Mouse (Mus musculus): ENCODE measurements at regions not wholly inside any gene's neighbourhood (a gene's known extent, or its start where the extent isn't known, plus 50 kb on each side); places are given as distances from the start of the nearest gene placed in this dataset.

DNA sequence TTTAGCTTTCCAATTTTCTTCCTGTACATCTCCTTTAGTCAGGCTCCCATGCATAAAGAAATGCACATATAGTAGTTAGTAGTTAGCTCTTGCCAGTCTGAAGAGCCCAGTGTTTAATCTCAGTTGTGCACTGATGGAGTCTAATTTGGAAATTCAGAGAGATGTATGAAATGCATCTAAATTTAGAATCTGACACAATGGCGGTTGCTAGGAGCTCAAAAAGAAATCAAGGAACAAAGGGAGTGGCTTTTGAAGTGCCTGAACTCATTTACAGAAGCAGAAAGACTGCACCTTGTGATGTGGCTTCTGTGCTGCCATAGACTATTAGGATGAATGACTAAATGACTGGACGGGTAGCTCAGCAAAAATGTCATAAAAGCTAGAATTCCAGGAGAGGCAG is 916.3 kb downstream of the Rps29 start:
- ATAC-seq, result peak; percentile 58; the same call in 1 of the 2 replicates
- no peak overlapping the region for H3K4me3 ChIP-seq (ENCODE audit: low read depth, low read length)
- 16% methylated on average over 2 of the region's 2 CpGs for WGBS

DNA sequence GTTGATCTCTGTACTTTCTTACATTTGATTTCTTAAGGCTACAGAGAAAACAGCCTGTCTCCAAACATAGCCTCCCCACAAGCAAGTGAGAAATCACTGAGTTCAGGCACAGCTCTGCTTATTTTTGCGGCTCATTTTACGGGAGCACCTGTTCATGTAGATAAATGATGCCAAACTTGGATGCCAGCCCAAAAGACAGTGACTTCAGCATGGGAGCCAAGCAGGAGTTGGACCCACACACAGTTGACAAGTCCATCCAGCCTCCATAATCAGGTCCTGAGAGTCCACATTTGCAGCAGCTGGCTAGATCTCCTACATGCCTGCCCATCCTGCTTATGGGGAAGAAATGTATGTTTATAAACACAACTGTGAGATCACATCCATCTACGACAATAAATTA is 927.2 kb downstream of the Rps29 start:
- Histone ChIP-seq H3K4me3 (ENCODE audit: low read depth, low read length) (no peak overlapping the region), H3K4me2 (ENCODE audit: low read length) (no peak overlapping the region), H3K4me1 (ENCODE audit: control insufficient read depth, insufficient read depth, low read length) (no peaks in the 10 kb centered on the region), H3K27me3 (ENCODE audit: control insufficient read depth, insufficient read depth, low read depth, low read length) (no peaks in the 10 kb centered on the region), H3K36me3 (ENCODE audit: control insufficient read depth, insufficient read depth, low read length) (no peaks in the 10 kb centered on the region), H3K9me3 (replicated peaks; ENCODE audit: control insufficient read depth, low read length, poor library complexity, severe bottlenecking) (no peaks in the 10 kb centered on the region), H3K27ac (ENCODE audit: low read length) (no peak overlapping the region), H3K9ac (ENCODE audit: low read depth, low read length) (no peak overlapping the region)
- ATAC-seq, result no peak
- 87% methylated on average over 3 of the region's 3 CpGs for WGBS

More for the DNA sequence above, 916.3 kb downstream of the Rps29 start:
- no peak overlapping the region for H3K4me2 ChIP-seq (ENCODE audit: low read length)
- H3K9me3 ChIP-seq (replicated peaks; ENCODE audit: control insufficient read depth, low read length, poor library complexity, severe bottlenecking), result no peaks in the 10 kb centered on the region
- H3K27ac ChIP-seq (ENCODE audit: low read length), result peak overlapping the region; percentile 20; the same call in 1 of the 2 replicates
- no peaks in the 10 kb centered on the region for H3K36me3 ChIP-seq (ENCODE audit: control insufficient read depth, insufficient read depth, low read length)
- H3K4me1 ChIP-seq (ENCODE audit: control insufficient read depth, insufficient read depth, low read length), result no peaks in the 10 kb centered on the region; the same call in 1 of the 2 replicates
- no peak overlapping the region for H3K9ac ChIP-seq (ENCODE audit: low read depth, low read length)
- no peaks in the 10 kb centered on the region for H3K27me3 ChIP-seq (ENCODE audit: control insufficient read depth, insufficient read depth, low read depth, low read length)

DNA sequence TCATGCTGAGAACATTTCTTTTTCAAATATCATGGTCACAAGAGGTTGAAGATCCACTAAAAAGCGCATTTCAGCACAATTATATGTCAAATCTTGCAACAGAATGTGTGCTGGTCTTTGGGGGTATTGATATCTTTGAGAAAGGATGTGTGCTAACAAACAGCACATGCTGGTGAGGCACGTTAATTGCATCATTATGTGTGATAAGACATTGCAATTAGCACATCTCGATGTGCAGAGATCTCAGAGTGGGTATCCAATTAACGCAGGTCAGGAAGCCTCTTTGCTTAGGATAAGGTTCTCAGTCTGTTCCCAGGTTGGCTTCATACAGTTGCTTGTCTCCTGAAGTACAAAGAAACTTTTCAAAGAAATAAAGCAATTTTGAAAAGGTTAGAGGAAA is 941.9 kb downstream of the Rps29 start:
- Histone ChIP-seq H3K27ac (ENCODE audit: low read length) (no peak overlapping the region), H3K9ac (ENCODE audit: low read depth, low read length) (no peak overlapping the region), H3K4me2 (ENCODE audit: low read length) (no peak overlapping the region), H3K4me3 (ENCODE audit: low read depth, low read length) (no peak overlapping the region), H3K9me3 (replicated peaks; ENCODE audit: control insufficient read depth, low read length, poor library complexity, severe bottlenecking) (no peaks in the 10 kb centered on the region), H3K36me3 (ENCODE audit: control insufficient read depth, insufficient read depth, low read length) (no peaks in the 10 kb centered on the region), H3K4me1 (ENCODE audit: control insufficient read depth, insufficient read depth, low read length) (no peaks in the 10 kb centered on the region), H3K27me3 (ENCODE audit: control insufficient read depth, insufficient read depth, low read depth, low read length) (no peaks in the 10 kb centered on the region)
- no peak for ATAC-seq
- 58% methylated on average over 4 of the region's 4 CpGs for WGBS

DNA sequence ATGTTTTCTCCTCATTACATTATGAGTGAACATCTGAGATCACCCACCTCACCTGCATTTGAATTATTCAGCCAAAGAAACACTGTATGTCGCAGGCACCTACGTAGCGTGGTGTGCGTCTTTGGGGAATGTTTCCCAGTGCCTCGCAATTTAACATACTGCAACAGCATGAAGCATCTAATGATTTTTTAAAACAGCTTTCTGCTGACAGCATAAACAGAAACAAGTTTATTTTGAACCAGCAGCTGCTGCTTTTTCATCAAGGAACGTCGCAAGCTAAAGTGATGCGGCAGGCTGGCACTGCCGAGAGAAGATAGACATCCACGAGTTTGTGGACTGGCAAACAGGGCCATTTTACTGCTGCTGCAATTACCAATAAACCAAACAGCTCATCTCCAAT is 950.7 kb downstream of the Rps29 start:
- Histone ChIP-seq H3K36me3 (ENCODE audit: control insufficient read depth, insufficient read depth, low read length) (no peaks in the 10 kb centered on the region), H3K9me3 (replicated peaks; ENCODE audit: control insufficient read depth, low read length, poor library complexity, severe bottlenecking) (no peaks in the 10 kb centered on the region), H3K27me3 (ENCODE audit: control insufficient read depth, insufficient read depth, low read depth, low read length) (no peaks in the 10 kb centered on the region), H3K4me2 (ENCODE audit: low read length) (no peak overlapping the region), H3K27ac (ENCODE audit: low read length) (no peak overlapping the region), H3K9ac (ENCODE audit: low read depth, low read length) (no peak overlapping the region), H3K4me3 (ENCODE audit: low read depth, low read length) (no peak overlapping the region), H3K4me1 (ENCODE audit: control insufficient read depth, insufficient read depth, low read length) (no peaks in the 10 kb centered on the region)
- WGBS, result 78% methylated on average over 10 of the region's 10 CpGs
- no peak for ATAC-seq

DNA sequence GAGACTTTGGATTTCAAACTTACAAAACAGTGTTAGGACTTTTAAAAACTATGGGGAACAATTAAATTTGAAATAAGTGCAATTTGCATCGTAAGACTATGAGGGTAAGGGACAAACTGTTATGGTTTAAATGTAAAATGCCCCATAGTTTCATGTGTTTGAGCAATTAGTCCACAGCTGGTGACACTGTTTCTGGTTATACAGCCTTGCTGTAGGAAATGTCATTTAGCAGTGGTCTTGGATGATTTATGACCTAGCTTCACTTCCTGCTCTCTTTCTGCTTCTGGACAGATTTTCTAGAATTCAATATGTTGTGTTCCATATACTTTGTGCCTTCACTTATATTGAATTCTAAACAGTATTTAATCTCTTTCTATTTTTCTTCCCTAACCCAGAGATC is 961.5 kb upstream of the Mdga2 start:
- Histone ChIP-seq H3K4me1 (ENCODE audit: control insufficient read depth, insufficient read depth, low read length) (no peaks in the 10 kb centered on the region), H3K27ac (ENCODE audit: low read length) (no peak overlapping the region), H3K4me3 (ENCODE audit: low read depth, low read length) (no peak overlapping the region), H3K4me2 (ENCODE audit: low read length) (no peak overlapping the region), H3K36me3 (ENCODE audit: control insufficient read depth, insufficient read depth, low read length) (no peaks in the 10 kb centered on the region), H3K9ac (ENCODE audit: low read depth, low read length) (no peak overlapping the region), H3K27me3 (ENCODE audit: control insufficient read depth, insufficient read depth, low read depth, low read length) (no peaks in the 10 kb centered on the region), H3K9me3 (replicated peaks; ENCODE audit: control insufficient read depth, low read length, poor library complexity, severe bottlenecking) (no peaks in the 10 kb centered on the region)
- ATAC-seq, result no peak
- WGBS, result 90% methylated on average over 1 of the region's 1 CpGs

DNA sequence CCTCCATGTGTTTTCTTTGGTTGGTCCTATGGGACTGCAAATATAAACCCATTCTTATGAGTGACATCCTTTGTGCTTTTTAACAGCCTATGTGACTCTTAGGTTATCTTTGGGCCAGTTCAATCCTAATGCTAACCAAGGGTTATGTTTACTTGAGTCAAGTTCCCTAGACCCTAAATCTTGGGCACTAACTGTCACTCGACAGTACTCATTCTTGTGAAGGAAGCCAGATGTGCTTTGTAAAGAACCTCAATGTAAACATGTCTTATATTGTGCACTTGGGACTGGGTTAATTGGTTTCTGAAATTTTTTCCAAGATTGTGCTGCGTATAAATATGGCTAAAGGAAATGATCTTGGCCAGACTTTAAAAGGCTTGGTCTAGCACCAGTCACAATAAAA is 939.0 kb upstream of the Mdga2 start:
- Histone ChIP-seq H3K9me3 (replicated peaks; ENCODE audit: control insufficient read depth, low read length, poor library complexity, severe bottlenecking) (no peaks in the 10 kb centered on the region), H3K27me3 (ENCODE audit: control insufficient read depth, insufficient read depth, low read depth, low read length) (no peaks in the 10 kb centered on the region), H3K9ac (ENCODE audit: low read depth, low read length) (no peak overlapping the region), H3K4me2 (ENCODE audit: low read length) (no peak overlapping the region), H3K4me1 (ENCODE audit: control insufficient read depth, insufficient read depth, low read length) (no peaks in the 10 kb centered on the region), H3K36me3 (ENCODE audit: control insufficient read depth, insufficient read depth, low read length) (no peaks in the 10 kb centered on the region), H3K27ac (ENCODE audit: low read length) (no peak overlapping the region), H3K4me3 (ENCODE audit: low read depth, low read length) (no peak overlapping the region)
- WGBS, result 89% methylated on average over 2 of the region's 2 CpGs
- ATAC-seq, result no peak

DNA sequence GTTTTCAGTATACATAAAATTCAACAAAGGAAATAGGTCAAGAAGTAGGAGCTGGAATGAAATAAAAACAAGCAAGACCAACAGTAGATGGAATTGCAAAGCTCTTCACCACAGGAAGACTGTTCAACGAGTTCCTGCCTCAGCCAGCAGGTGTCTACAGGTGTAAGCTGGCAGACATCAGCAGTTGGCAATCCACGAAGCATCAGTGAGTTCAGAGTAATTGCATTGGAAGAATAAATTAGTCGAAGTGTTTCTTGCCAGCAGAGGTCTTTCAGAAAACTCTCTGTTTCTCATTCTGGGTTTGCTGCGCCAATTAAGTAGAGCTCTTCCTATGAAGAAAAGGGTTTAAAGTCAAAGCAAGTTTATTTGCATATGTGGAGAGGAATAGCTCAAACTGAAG is 925.7 kb upstream of the Mdga2 start:
- H3K27ac ChIP-seq (ENCODE audit: low read length), result no peak overlapping the region
- H3K36me3 ChIP-seq (ENCODE audit: control insufficient read depth, insufficient read depth, low read length), result no peaks in the 10 kb centered on the region
- ATAC-seq, result no peak
- H3K27me3 ChIP-seq (ENCODE audit: control insufficient read depth, insufficient read depth, low read depth, low read length), result no peaks in the 10 kb centered on the region
- WGBS, result 37% methylated on average over 4 of the region's 4 CpGs
- no peak overlapping the region for H3K4me3 ChIP-seq (ENCODE audit: low read depth, low read length)
- no peak overlapping the region for H3K9ac ChIP-seq (ENCODE audit: low read depth, low read length)
- H3K4me1 ChIP-seq (ENCODE audit: control insufficient read depth, insufficient read depth, low read length), result 0 out of 2 replicates have a peak, but pooled peaks cover 3% of the 10 kb centered on the region
- H3K9me3 ChIP-seq (replicated peaks; ENCODE audit: control insufficient read depth, low read length, poor library complexity, severe bottlenecking), result no peaks in the 10 kb centered on the region
- no peak overlapping the region for H3K4me2 ChIP-seq (ENCODE audit: low read length)

DNA sequence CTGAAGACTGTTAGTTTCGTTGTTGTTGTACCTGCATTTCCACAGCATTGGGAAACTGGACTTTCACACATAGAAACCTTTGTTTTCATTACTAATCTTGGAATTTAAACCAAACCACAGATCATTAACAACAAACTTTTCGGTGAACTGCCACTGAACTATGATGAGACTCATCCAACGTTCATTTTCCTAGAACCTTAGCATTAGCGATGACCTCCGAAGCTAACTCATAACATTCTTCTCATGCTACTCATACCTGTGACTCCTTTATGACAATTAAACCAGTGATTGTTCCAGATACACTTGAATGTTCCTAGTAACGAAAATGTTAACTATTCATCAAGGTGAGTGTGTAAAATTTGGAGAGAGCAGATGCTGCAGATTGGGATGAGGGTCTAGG is 917.5 kb upstream of the Mdga2 start:
- Histone ChIP-seq H3K9me3 (replicated peaks; ENCODE audit: control insufficient read depth, low read length, poor library complexity, severe bottlenecking) (no peaks in the 10 kb centered on the region), H3K4me2 (ENCODE audit: low read length) (no peak overlapping the region), H3K9ac (ENCODE audit: low read depth, low read length) (no peak overlapping the region), H3K36me3 (ENCODE audit: control insufficient read depth, insufficient read depth, low read length) (no peaks in the 10 kb centered on the region), H3K27ac (ENCODE audit: low read length) (no peak overlapping the region), H3K4me1 (ENCODE audit: control insufficient read depth, insufficient read depth, low read length) (no peaks in the 10 kb centered on the region), H3K4me3 (ENCODE audit: low read depth, low read length) (no peak overlapping the region), H3K27me3 (ENCODE audit: control insufficient read depth, insufficient read depth, low read depth, low read length) (no peaks in the 10 kb centered on the region)
- no peak for ATAC-seq
- WGBS, result 90% methylated on average over 6 of the region's 6 CpGs

DNA sequence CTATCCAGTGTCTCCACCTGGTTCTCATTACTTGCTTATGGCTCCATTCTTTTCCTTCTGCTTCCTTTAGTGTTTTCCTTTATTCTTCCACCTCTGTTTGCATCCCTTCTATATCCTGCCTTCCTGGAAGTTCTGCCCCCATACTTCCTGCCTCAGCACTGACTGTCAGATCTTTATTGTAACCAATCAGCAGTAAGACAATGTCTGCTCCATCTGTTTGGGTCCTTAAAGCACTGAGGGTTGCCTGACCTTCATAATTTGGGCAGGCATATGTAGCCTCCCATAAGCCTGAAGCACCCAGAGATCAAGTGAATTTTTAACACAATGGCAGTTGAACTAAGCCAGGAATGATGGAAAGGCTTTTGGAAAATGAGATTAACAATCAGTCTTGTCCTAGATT is 909.4 kb upstream of the Mdga2 start:
- Histone ChIP-seq H3K27me3 (ENCODE audit: control insufficient read depth, insufficient read depth, low read depth, low read length) (no peaks in the 10 kb centered on the region), H3K4me1 (ENCODE audit: control insufficient read depth, insufficient read depth, low read length) (no peaks in the 10 kb centered on the region), H3K9ac (ENCODE audit: low read depth, low read length) (no peak overlapping the region), H3K36me3 (ENCODE audit: control insufficient read depth, insufficient read depth, low read length) (no peaks in the 10 kb centered on the region), H3K4me2 (ENCODE audit: low read length) (no peak overlapping the region), H3K9me3 (replicated peaks; ENCODE audit: control insufficient read depth, low read length, poor library complexity, severe bottlenecking) (no peaks in the 10 kb centered on the region), H3K4me3 (ENCODE audit: low read depth, low read length) (no peak overlapping the region), H3K27ac (ENCODE audit: low read length) (no peak overlapping the region)
- no peak for ATAC-seq

DNA sequence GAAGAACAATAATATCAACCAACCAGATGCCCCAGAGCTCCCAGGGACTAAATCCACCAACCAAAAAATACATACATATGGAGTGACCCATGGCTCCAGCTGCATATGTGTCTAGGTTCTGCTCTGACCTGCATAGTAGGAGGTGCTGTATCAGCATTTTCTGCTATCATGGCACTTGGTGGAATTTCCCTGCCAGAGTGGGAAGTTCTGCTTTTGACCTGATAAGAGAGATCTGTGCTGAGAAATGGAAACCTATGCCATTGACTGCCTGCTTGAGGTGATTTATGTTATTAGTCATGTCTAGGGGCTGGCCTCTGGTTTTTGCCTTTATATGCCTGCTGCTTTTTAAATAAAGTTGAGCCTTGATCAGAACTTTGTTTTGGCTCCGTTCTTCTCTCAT is 893.4 kb upstream of the Mdga2 start:
- no peaks in the 10 kb centered on the region for H3K36me3 ChIP-seq (ENCODE audit: control insufficient read depth, insufficient read depth, low read length)
- H3K27me3 ChIP-seq (ENCODE audit: control insufficient read depth, insufficient read depth, low read depth, low read length), result no peaks in the 10 kb centered on the region
- WGBS, result 76% methylated on average over 1 of the region's 1 CpGs
- H3K9ac ChIP-seq (ENCODE audit: low read depth, low read length), result no peak overlapping the region
- no peaks in the 10 kb centered on the region for H3K9me3 ChIP-seq (replicated peaks; ENCODE audit: control insufficient read depth, low read length, poor library complexity, severe bottlenecking)
- no peak overlapping the region for H3K4me2 ChIP-seq (ENCODE audit: low read length)
- no peaks in the 10 kb centered on the region for H3K4me1 ChIP-seq (ENCODE audit: control insufficient read depth, insufficient read depth, low read length)
- ATAC-seq, result no peak
- no peak overlapping the region for H3K27ac ChIP-seq (ENCODE audit: low read length)
- H3K4me3 ChIP-seq (ENCODE audit: low read depth, low read length), result no peak overlapping the region

All from midbrain, embryonic 16.5 days (tissue).